Mouse (Mus musculus) MEL (cell line): ENCODE measurements around the gene Esyt3. TPM values are rescaled to one million over a fixed set of nuclear protein-coding genes. Genes with fewer than 3 reads are reported as not detected.

Source experiments
- DNase-seq: peaks from one replicate; pipeline ENCODE4 v3.0.0; 2011; ENCODE audit warnings: low read depth, low spot score
- H3K27ac ChIP-seq: 2 replicates; pipeline ENCODE4 v1.5.1; 2012; ENCODE audit warnings: low read depth, mild to moderate bottlenecking, control low read depth, low read length, moderate library complexity; ENCODE audit not compliant: control insufficient read depth
- H3K27me3 ChIP-seq, 2 experiments: fragments of 150-350 bp in 1 of 2; sonication (generic) in 1 of 2; 2 replicates each; pipeline ENCODE4 v1.6.1; 2012; ENCODE audit warnings: low read length in 2 of 2, mild to moderate bottlenecking in 2 of 2, improper control_type of control experiment in 1 of 2, moderate library complexity in 1 of 2; ENCODE audit not compliant: insufficient read depth in 2 of 2, control insufficient read depth in 1 of 2
- H3K36me3 ChIP-seq, 2 experiments: 2 replicates each; pipeline ENCODE4 v1.6.1; 2012 to 2014; ENCODE audit warnings: low read length in 2 of 2, improper control_type of control experiment in 1 of 2, inconsistent platforms in 1 of 2, mild to moderate bottlenecking in 1 of 2; ENCODE audit not compliant: insufficient read depth in 2 of 2, control insufficient read depth in 1 of 2
- H3K4me1 ChIP-seq, 2 experiments: fragments of 150-350 bp in 1 of 2; sonication (generic) in 1 of 2; 2 replicates each; pipeline ENCODE4 v1.6.1; 2012; ENCODE audit warnings: low read length in 2 of 2, improper control_type of control experiment in 1 of 2, mild to moderate bottlenecking in 1 of 2; ENCODE audit not compliant: insufficient read depth in 2 of 2, control insufficient read depth in 1 of 2
- H3K4me3 ChIP-seq, 2 experiments: fragments of 150-350 bp in 1 of 2; sonication (generic) in 1 of 2; 2 replicates each; pipeline ENCODE4 v1.5.1; 2012; ENCODE audit warnings: low read depth in 2 of 2, low read length in 2 of 2, mild to moderate bottlenecking in 2 of 2, moderate library complexity in 2 of 2, control low read depth in 1 of 2, improper control_type of control experiment in 1 of 2; ENCODE audit not compliant: control insufficient read depth in 1 of 2, insufficient read depth in 1 of 2
- H3K79me2 ChIP-seq: 2 replicates; pipeline ENCODE4 v1.6.1; 2012; ENCODE audit warnings: mild to moderate bottlenecking, low read length, moderate library complexity; ENCODE audit not compliant: control insufficient read depth, poor library complexity, insufficient read depth
- H3K9ac ChIP-seq: 2 replicates; pipeline ENCODE4 v1.6.1; 2012; ENCODE audit warnings: low read depth, mild to moderate bottlenecking, control low read depth, low read length, moderate library complexity; ENCODE audit not compliant: control insufficient read depth, poor library complexity, severe bottlenecking
- H3K9me3 ChIP-seq: fragments of 150-350 bp; sonication (generic); replicated peaks from 2 replicates; pipeline ENCODE4 v1.6.1; 2012; ENCODE audit warnings: mild to moderate bottlenecking, low read length, improper control_type of control experiment, moderate library complexity; ENCODE audit not compliant: insufficient read depth
- BHLHE40 ChIP-seq: IDR thresholded peaks from 2 replicates; pipeline ENCODE4 v1.6.1; 2012; ENCODE audit warnings: low read depth, mild to moderate bottlenecking, inconsistent platforms, low read length, improper control_type of control experiment, borderline replicate concordance
- CTCF ChIP-seq, 3 experiments: IDR thresholded peaks in 2 of 3; conservative IDR thresholded peaks in 1 of 3; 2 replicates each; pipeline ENCODE4 v1.5.1; 2011 to 2012; ENCODE audit warnings: low read length in 3 of 3, low read depth in 2 of 3, mild to moderate bottlenecking in 2 of 3, improper control_type of control experiment in 1 of 3, inconsistent platforms in 1 of 3, mixed read lengths in 1 of 3, moderate library complexity in 1 of 3; ENCODE audit not compliant: control insufficient read depth in 1 of 3, insufficient read depth in 1 of 3, poor library complexity in 1 of 3, severe bottlenecking in 1 of 3
- E2F4 ChIP-seq: IDR thresholded peaks from 2 replicates; pipeline ENCODE4 v1.6.1; 2011; ENCODE audit warnings: low read depth, low read length, improper control_type of control experiment, borderline replicate concordance
- GABPA ChIP-seq: IDR thresholded peaks from 2 replicates; pipeline ENCODE4 v1.6.1; 2012; ENCODE audit warnings: low read depth, mild to moderate bottlenecking, inconsistent platforms, low read length, improper control_type of control experiment, moderate library complexity
- MAX ChIP-seq: IDR thresholded peaks from 2 replicates; pipeline ENCODE4 v1.6.1; 2011; ENCODE audit warnings: low read length, improper control_type of control experiment
- MYB ChIP-seq: IDR thresholded peaks from 2 replicates; pipeline ENCODE4 v1.6.1; 2011; ENCODE audit warnings: mild to moderate bottlenecking, low read depth, low read length, improper control_type of control experiment
- MYC ChIP-seq: IDR thresholded peaks from 2 replicates; pipeline ENCODE4 v1.6.1; 2011; ENCODE audit warnings: low read depth, mild to moderate bottlenecking, low read length, improper control_type of control experiment, moderate library complexity
- POLR2AphosphoS5 ChIP-seq: IDR thresholded peaks from 2 replicates; pipeline ENCODE4 v1.6.1; 2012; ENCODE audit warnings: low read depth, borderline replicate concordance, mild to moderate bottlenecking, inconsistent platforms, low read length, moderate library complexity, mixed read lengths
- RAD21 ChIP-seq: IDR thresholded peaks from 2 replicates; pipeline ENCODE4 v1.6.1; 2011; ENCODE audit warnings: mild to moderate bottlenecking, low read depth, low read length, improper control_type of control experiment
- RCOR1 ChIP-seq: IDR thresholded peaks from 2 replicates; pipeline ENCODE4 v1.6.1; 2012; ENCODE audit warnings: low read depth, mild to moderate bottlenecking, inconsistent platforms, low read length, improper control_type of control experiment
- SIN3A ChIP-seq: IDR thresholded peaks from 2 replicates; pipeline ENCODE4 v1.6.1; 2012; ENCODE audit warnings: low read length, improper control_type of control experiment, inconsistent platforms
- SMC3 ChIP-seq: IDR thresholded peaks from 2 replicates; pipeline ENCODE4 v1.6.1; 2011; ENCODE audit warnings: low read depth, low read length, improper control_type of control experiment
- USF1 ChIP-seq: IDR thresholded peaks from 2 replicates; pipeline ENCODE4 v1.6.1; 2014; ENCODE audit warnings: low read depth, mild to moderate bottlenecking, inconsistent platforms, low read length, improper control_type of control experiment, moderate library complexity
- ZC3H11A ChIP-seq: IDR thresholded peaks from 2 replicates; pipeline ENCODE4 v1.6.1; 2012; ENCODE audit warnings: low read depth, mild to moderate bottlenecking, inconsistent platforms, low read length, improper control_type of control experiment
- ZNF384 ChIP-seq: IDR thresholded peaks from 2 replicates; pipeline ENCODE4 v1.6.1; 2012; ENCODE audit warnings: low read depth, mild to moderate bottlenecking, inconsistent platforms, low read length, improper control_type of control experiment
- polyA plus RNA-seq, 2 experiments: library from polyadenylated mRNA; stranded (reverse) in 1 of 2; unstranded in 1 of 2; fragments of >175 nt in 1 of 2; fragments of >200 nt in 1 of 2; gene quantifications; 2 replicates each; pipeline versions ENCODE4 v1.2.1 to v1.2.4; 2012; ENCODE audit warnings: low replicate concordance in 2 of 2, low read depth in 1 of 2; ENCODE audit not compliant: insufficient read length in 2 of 2, insufficient read depth in 1 of 2, missing spikeins in 1 of 2
- total RNA-seq: library from RNA; depleted of rRNA; stranded (reverse); fragments of 300-350 nt; gene quantifications from 2 replicates; pipeline ENCODE4 v1.2.3, GENCODE M21; 2012

The Esyt3 gene
- total and polyA plus RNA-seq, 3 experiments, result 0.07 TPM; not detected in 2

DNA sequence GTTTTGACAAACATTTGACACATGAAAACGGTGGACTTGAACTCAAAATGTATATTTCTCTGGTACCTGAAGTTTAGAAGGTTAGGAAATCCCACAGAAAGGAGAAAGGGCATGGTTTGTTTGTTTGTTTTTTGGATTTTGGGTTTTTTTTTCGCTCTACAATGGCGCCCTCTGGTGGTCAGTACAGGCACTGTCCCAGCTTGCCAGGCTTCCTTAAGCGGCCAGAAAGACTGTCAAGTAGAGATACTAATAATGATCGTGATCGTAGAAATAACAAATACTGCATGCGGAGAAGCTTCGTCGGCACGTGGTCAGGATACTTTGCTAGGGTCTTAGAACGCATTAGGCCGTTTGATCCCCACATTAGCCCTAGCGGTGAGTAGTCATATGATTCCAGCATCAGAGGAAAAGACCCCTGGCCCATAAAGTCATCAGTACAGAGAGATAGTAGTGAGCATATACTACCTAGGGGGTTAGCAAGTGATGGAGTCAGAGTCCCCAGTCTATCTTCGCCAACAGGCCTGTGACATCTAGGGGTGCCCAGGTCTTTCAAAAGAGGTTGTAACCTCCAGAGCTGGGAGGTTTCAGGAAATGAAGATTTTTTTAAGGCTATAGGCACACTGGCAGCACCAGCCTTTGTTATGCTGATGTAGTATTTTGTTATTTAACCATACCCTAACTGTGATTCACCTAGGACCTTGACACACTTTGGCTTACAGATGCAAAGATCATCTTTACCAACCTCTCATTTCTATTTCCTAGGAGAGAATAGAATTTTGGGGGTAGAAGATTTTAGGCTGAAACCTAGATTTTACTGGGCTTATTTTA, 18.4 kb upstream of the Esyt3 start:
- TF ChIP-seq E2F4, result no peak
- TF ChIP-seq MAX, result 0 out of 2 replicates have a peak, but pooled peaks have one; percentile 28
- peak; percentile 56; the same call in 1 of the 2 replicates for TF ChIP-seq MYC
- 0 out of 2 replicates have a peak, but pooled peaks have one; percentile 28 for TF ChIP-seq SIN3A
- TF ChIP-seq ZNF384, result peak; percentile 61
- TF ChIP-seq RAD21, result peak; percentile 93
- 0 out of 2 replicates have a peak, but pooled peaks have one; percentile 16 for TF ChIP-seq BHLHE40
- TF ChIP-seq SMC3, result peak; percentile 95
- TF ChIP-seq CTCF (IDR thresholded peaks at IDR 0.05 in 2 of 3, conservative IDR thresholded peaks at IDR 0.05 in 1 of 3; ENCODE audit: control insufficient read depth in 1 of 3, insufficient read depth in 1 of 3, low read depth in 2 of 3, low read length in 3 of 3, poor library complexity in 1 of 3, severe bottlenecking in 1 of 3), result peak; percentile 81 to 91 (median 90)
- TF ChIP-seq POLR2AphosphoS5, result no peak
- TF ChIP-seq USF1, result no peak
- peak; percentile 90 for TF ChIP-seq ZC3H11A
- no peaks in the 10 kb centered on the region for H3K79me2 ChIP-seq
- no peak overlapping the region for H3K9ac ChIP-seq
- H3K4me3 ChIP-seq, result 0 out of 4 replicates have a peak overlapping the region, but pooled peaks of 1 of the 2 experiments have one; percentile 11
- peak; percentile 69 for DNase-seq
- no peaks in the 10 kb centered on the region for H3K36me3 ChIP-seq
- H3K4me1 ChIP-seq, result peaks cover 0 to 5% of the 10 kb centered on the region in 2 experiments; a peak in 3 of 4 replicates
- H3K27me3 ChIP-seq, result no peaks in the 10 kb centered on the region
- H3K9me3 ChIP-seq, result no peaks in the 10 kb centered on the region
- no peak overlapping the region for H3K27ac ChIP-seq

DNA sequence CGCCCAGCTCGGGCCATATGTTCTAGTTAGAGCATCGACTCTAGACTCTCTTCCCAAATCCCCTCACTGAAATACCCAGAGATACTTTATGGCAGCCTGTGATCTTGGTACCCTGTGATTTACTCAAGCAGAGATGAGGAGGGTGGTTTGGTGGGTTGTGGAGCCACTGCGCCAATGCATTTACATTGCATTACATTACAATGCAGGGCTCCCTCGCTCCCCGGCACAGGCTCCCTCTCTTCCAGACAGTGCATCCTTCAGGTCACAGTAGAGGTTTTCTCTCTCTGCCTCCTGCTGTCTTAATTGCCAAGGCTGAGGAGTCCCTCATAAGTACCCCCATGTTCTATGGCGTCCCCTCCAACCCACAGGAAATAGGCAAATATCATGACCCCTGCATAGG, 10.1 kb upstream of the Esyt3 start:
- Histone ChIP-seq H3K79me2 (no peaks in the 10 kb centered on the region), H3K36me3 (no peaks in the 10 kb centered on the region), H3K4me1 (no peaks in the 10 kb centered on the region), H3K4me3 (no peak overlapping the region), H3K9ac (no peak overlapping the region), H3K27ac (no peak overlapping the region), H3K27me3 (peaks cover 0 to 2% of the 10 kb centered on the region in 2 experiments; a peak in 2 of 4 replicates), H3K9me3 (no peaks in the 10 kb centered on the region)
- no peak for DNase-seq
- no peak for TF ChIP-seq GABPA
- TF ChIP-seq RCOR1, result no peak
- no peak for TF ChIP-seq MYB
- TF ChIP-seq BHLHE40, result no peak
